Mouse (Mus musculus): ENCODE data around the gene Tmem104. TPM values are rescaled to one million over a fixed set of nuclear protein-coding genes. Genes with fewer than 3 reads are reported as not detected.
A peak's percentile ranks its signal among the peaks of the same experiment; 100 is the strongest.

The Tmem104 gene
- total and polyA plus RNA-seq, 2 experiments: 5.3 to 8.7 TPM

GRCm38 (mm10) chr11:115264136-115264861 is 77.0 kb downstream of the Tmem104 start:
- Histone ChIP-seq H3K4me3 (ENCODE audit: insufficient read depth, low read depth, low read length) (no peak overlapping the region), H3K79me2 (ENCODE audit: control insufficient read depth, insufficient read depth, low read length) (no peaks in the 10 kb centered on the region), H3K27me3 (ENCODE audit: control insufficient read depth, insufficient read depth, low read length) (peaks cover 12% of the 10 kb centered on the region), H3K4me1 (ENCODE audit: control insufficient read depth, insufficient read depth, low read length) (no peaks in the 10 kb centered on the region; the same call in 1 of the 2 replicates), H3K36me3 (ENCODE audit: control insufficient read depth, insufficient read depth, low read length) (no peaks in the 10 kb centered on the region), H3K9ac (ENCODE audit: low read depth, low read length) (no peak overlapping the region), H3K27ac (replicated peaks; ENCODE audit: insufficient read depth, low read depth, low read length) (no peak overlapping the region)
- 74% methylated on average over 7 of the region's 7 CpGs for WGBS
- TF ChIP-seq CTCF (IDR thresholded peaks at IDR 0.05; ENCODE audit: low read depth, low read length) (no peak), POLR2A (IDR thresholded peaks at IDR 0.05; ENCODE audit: extremely low read depth, insufficient read depth, low read length) (no peak)
- no peak for DNase-seq (ENCODE audit: extremely low read depth, low read depth, low spot score)

- H3K79me2 ChIP-seq (ENCODE audit: control insufficient read depth, insufficient read depth, low read length): no peaks in the 10 kb centered on the region
- H3K27ac ChIP-seq (replicated peaks; ENCODE audit: insufficient read depth, low read depth, low read length): no peak overlapping the region
- WGBS: 19% methylated on average over 39 of the region's 39 CpGs
- TF ChIP-seq POLR2A (IDR thresholded peaks at IDR 0.05; ENCODE audit: extremely low read depth, insufficient read depth, low read length): no peak
- peak; percentile 72 for TF ChIP-seq CTCF (IDR thresholded peaks at IDR 0.05; ENCODE audit: low read depth, low read length)
- no peaks in the 10 kb centered on the region; the same call in 1 of the 2 replicates for H3K4me1 ChIP-seq (ENCODE audit: control insufficient read depth, insufficient read depth, low read length)
- H3K4me3 ChIP-seq (ENCODE audit: insufficient read depth, low read depth, low read length): no peak overlapping the region
- H3K36me3 ChIP-seq (ENCODE audit: control insufficient read depth, insufficient read depth, low read length): no peaks in the 10 kb centered on the region
- no peak for DNase-seq (ENCODE audit: extremely low read depth, low read depth, low spot score)
- no peak overlapping the region for H3K9ac ChIP-seq (ENCODE audit: low read depth, low read length)
- peaks cover 12% of the 10 kb centered on the region for H3K27me3 ChIP-seq (ENCODE audit: control insufficient read depth, insufficient read depth, low read length)
Observed at GRCm38 (mm10) chr11:115264862-115265668, 77.8 kb downstream of the Tmem104 start.

GRCm38 (mm10) chr11:115265771-115266399 is 78.6 kb downstream of the Tmem104 start:
- H3K79me2 ChIP-seq (ENCODE audit: control insufficient read depth, insufficient read depth, low read length): no peaks in the 10 kb centered on the region
- no peaks in the 10 kb centered on the region for H3K36me3 ChIP-seq (ENCODE audit: control insufficient read depth, insufficient read depth, low read length)
- no peak for TF ChIP-seq POLR2A (IDR thresholded peaks at IDR 0.05; ENCODE audit: extremely low read depth, insufficient read depth, low read length)
- TF ChIP-seq CTCF (IDR thresholded peaks at IDR 0.05; ENCODE audit: low read depth, low read length): no peak
- no peak overlapping the region for H3K9ac ChIP-seq (ENCODE audit: low read depth, low read length)
- H3K27ac ChIP-seq (replicated peaks; ENCODE audit: insufficient read depth, low read depth, low read length): no peak overlapping the region
- peaks cover 12% of the 10 kb centered on the region for H3K27me3 ChIP-seq (ENCODE audit: control insufficient read depth, insufficient read depth, low read length)
- no peak overlapping the region for H3K4me3 ChIP-seq (ENCODE audit: insufficient read depth, low read depth, low read length)
- no peak for DNase-seq (ENCODE audit: extremely low read depth, low read depth, low spot score)
- no peaks in the 10 kb centered on the region; the same call in 1 of the 2 replicates for H3K4me1 ChIP-seq (ENCODE audit: control insufficient read depth, insufficient read depth, low read length)
- WGBS: 8% methylated on average over 20 of the region's 20 CpGs

GRCm38 (mm10) chr11:115266400-115266778 is 79.1 kb downstream of the Tmem104 start:
- DNase-seq (ENCODE audit: extremely low read depth, low read depth, low spot score): no peak
- Histone ChIP-seq H3K79me2 (ENCODE audit: control insufficient read depth, insufficient read depth, low read length) (no peaks in the 10 kb centered on the region), H3K36me3 (ENCODE audit: control insufficient read depth, insufficient read depth, low read length) (no peaks in the 10 kb centered on the region), H3K4me1 (ENCODE audit: control insufficient read depth, insufficient read depth, low read length) (no peaks in the 10 kb centered on the region; the same call in 1 of the 2 replicates), H3K4me3 (ENCODE audit: insufficient read depth, low read depth, low read length) (no peak overlapping the region), H3K27ac (replicated peaks; ENCODE audit: insufficient read depth, low read depth, low read length) (no peak overlapping the region), H3K27me3 (ENCODE audit: control insufficient read depth, insufficient read depth, low read length) (peaks cover 12% of the 10 kb centered on the region), H3K9ac (ENCODE audit: low read depth, low read length) (no peak overlapping the region)
- TF ChIP-seq POLR2A (IDR thresholded peaks at IDR 0.05; ENCODE audit: extremely low read depth, insufficient read depth, low read length) (no peak), CTCF (IDR thresholded peaks at IDR 0.05; ENCODE audit: low read depth, low read length) (no peak)
- WGBS: 3% methylated on average over 22 of the region's 22 CpGs

- H3K36me3 ChIP-seq (ENCODE audit: control insufficient read depth, insufficient read depth, low read length): no peaks in the 10 kb centered on the region
- no peak for DNase-seq (ENCODE audit: extremely low read depth, low read depth, low spot score)
- TF ChIP-seq CTCF (IDR thresholded peaks at IDR 0.05; ENCODE audit: low read depth, low read length): no peak
- no peak for TF ChIP-seq POLR2A (IDR thresholded peaks at IDR 0.05; ENCODE audit: extremely low read depth, insufficient read depth, low read length)
- 15% methylated on average over 45 of the region's 50 CpGs for WGBS
- H3K27me3 ChIP-seq (ENCODE audit: control insufficient read depth, insufficient read depth, low read length): peaks cover 12% of the 10 kb centered on the region
- H3K27ac ChIP-seq (replicated peaks; ENCODE audit: insufficient read depth, low read depth, low read length): no peak within 1 kb of the TSS
- no peaks in the 10 kb centered on the region; the same call in 1 of the 2 replicates for H3K4me1 ChIP-seq (ENCODE audit: control insufficient read depth, insufficient read depth, low read length)
- no peak within 1 kb of the TSS for H3K4me3 ChIP-seq (ENCODE audit: insufficient read depth, low read depth, low read length)
- H3K79me2 ChIP-seq (ENCODE audit: control insufficient read depth, insufficient read depth, low read length): no peaks in the 10 kb centered on the region
- no peak within 1 kb of the TSS for H3K9ac ChIP-seq (ENCODE audit: low read depth, low read length)
Observed at GRCm38 (mm10) chr11:115267061-115267883, 80.0 kb downstream of the Tmem104 start, which contains the start of gene Grin2c. TSS of gene Grin2c (minus strand) at chr11:115267243.

Data from liver, adult 2 months (tissue).